Mouse (Mus musculus): ENCODE data around the gene Chst5. TPM values are rescaled to one million over a fixed set of nuclear protein-coding genes. Genes with fewer than 3 reads are reported as not detected.

Gene Chst5
- total and polyA plus RNA-seq, 2 experiments from 2014 or later: 2.9 to 3.4 TPM

DNA sequence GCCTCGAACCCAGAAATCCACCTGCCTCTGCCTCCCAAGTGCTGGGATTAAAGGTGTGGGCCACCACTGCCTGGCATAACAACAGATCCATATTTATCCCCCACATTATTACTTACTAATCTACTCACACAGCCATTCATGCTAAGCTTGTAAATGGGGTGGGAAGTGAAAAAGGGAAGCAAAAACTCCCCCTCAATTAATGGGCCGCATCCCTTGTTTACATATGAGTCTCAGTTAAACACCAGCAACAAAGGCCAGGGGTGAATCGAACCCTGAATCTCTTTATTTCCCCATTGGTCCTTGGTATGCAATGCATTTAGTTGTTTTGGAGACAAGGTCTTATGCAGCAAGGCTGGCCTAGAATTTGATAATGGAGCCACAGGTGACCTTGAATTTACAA, 40.6 kb upstream of the Chst5 start:
- no peak for ATAC-seq (ENCODE audit: low FRiP score)
- H3K36me3 ChIP-seq (ENCODE audit: insufficient read depth, low read length): peaks cover 42% of the 10 kb centered on the region
- H3K9me3 ChIP-seq (ENCODE audit: low read length): no peaks in the 10 kb centered on the region
- DNase-seq (ENCODE audit: low spot score): no peak
- 92% methylated on average over 3 of the region's 3 CpGs for WGBS
- no peak overlapping the region for H3K4me2 ChIP-seq (ENCODE audit: low read depth, low read length, poor library complexity, severe bottlenecking)
- no peaks in the 10 kb centered on the region for H3K4me1 ChIP-seq (ENCODE audit: insufficient read depth, low read length)
- no peak for TF ChIP-seq CTCF (IDR thresholded peaks at IDR 0.05)
- no peaks in the 10 kb centered on the region for H3K27me3 ChIP-seq (ENCODE audit: insufficient read depth, low read length)
- H3K4me3 ChIP-seq (ENCODE audit: low read depth, low read length): no peak overlapping the region
- H3K9ac ChIP-seq (replicated peaks; ENCODE audit: low read length, poor library complexity, severe bottlenecking): no peak overlapping the region
- H3K27ac ChIP-seq (ENCODE audit: low read depth, low read length): no peak overlapping the region

DNA sequence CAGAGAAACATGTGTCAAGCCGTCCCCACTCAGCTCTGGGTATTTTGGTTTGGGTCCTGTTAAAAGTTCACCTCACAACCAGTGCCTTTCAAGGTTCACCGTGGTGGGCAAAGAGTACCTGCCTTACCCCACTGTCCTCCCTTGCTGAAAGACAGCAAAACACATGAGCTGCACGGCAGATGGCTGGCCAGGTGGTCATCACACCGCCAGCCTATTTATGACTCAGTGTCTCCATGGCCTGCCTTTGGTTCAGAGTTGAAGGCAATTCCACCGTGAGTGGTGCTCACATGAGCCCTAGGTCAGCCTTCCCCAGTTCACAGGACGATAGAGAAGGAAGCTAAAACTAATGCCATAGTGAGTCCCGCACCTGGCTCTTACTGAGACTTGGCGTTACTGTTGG, 37.7 kb upstream of the Chst5 start:
- DNase-seq (ENCODE audit: low spot score): no peak
- Histone ChIP-seq H3K4me1 (ENCODE audit: insufficient read depth, low read length) (no peaks in the 10 kb centered on the region), H3K9me3 (ENCODE audit: low read length) (no peaks in the 10 kb centered on the region), H3K9ac (replicated peaks; ENCODE audit: low read length, poor library complexity, severe bottlenecking) (no peak overlapping the region), H3K27me3 (ENCODE audit: insufficient read depth, low read length) (no peaks in the 10 kb centered on the region), H3K4me2 (ENCODE audit: low read depth, low read length, poor library complexity, severe bottlenecking) (no peak overlapping the region), H3K27ac (ENCODE audit: low read depth, low read length) (no peak overlapping the region), H3K4me3 (ENCODE audit: low read depth, low read length) (no peak overlapping the region), H3K36me3 (ENCODE audit: insufficient read depth, low read length) (peaks cover 41% of the 10 kb centered on the region)
- no peak for TF ChIP-seq CTCF (IDR thresholded peaks at IDR 0.05)
- 94% methylated on average over 8 of the region's 8 CpGs for WGBS
- ATAC-seq (ENCODE audit: low FRiP score): no peak

DNA sequence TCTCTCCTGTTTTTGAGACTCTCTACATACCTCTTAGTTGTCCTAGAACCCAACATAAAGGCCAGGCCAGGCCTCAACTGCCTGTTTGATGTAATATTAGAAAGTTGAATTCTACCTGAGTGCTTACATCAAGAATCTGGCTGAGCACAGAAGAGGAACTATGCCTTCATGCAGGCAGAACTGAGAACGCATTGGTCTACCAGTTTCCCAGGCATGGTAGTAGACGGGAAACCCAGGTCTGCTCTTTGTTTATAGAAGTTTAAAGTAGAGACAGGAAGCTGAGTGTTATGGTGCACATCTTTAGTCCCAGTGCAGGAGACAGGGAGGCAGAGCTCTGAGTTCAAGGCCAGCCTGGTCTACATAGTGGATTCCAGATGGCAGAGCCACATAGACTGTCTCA, 36.9 kb upstream of the Chst5 start:
- Histone ChIP-seq H3K9ac (replicated peaks; ENCODE audit: low read length, poor library complexity, severe bottlenecking) (no peak overlapping the region), H3K36me3 (ENCODE audit: insufficient read depth, low read length) (peaks cover 40% of the 10 kb centered on the region), H3K9me3 (ENCODE audit: low read length) (no peaks in the 10 kb centered on the region), H3K27ac (ENCODE audit: low read depth, low read length) (no peak overlapping the region), H3K4me2 (ENCODE audit: low read depth, low read length, poor library complexity, severe bottlenecking) (no peak overlapping the region), H3K27me3 (ENCODE audit: insufficient read depth, low read length) (no peaks in the 10 kb centered on the region), H3K4me3 (ENCODE audit: low read depth, low read length) (no peak overlapping the region), H3K4me1 (ENCODE audit: insufficient read depth, low read length) (no peaks in the 10 kb centered on the region)
- WGBS: 90% methylated on average over 2 of the region's 2 CpGs
- DNase-seq (ENCODE audit: low spot score): no peak
- TF ChIP-seq CTCF (IDR thresholded peaks at IDR 0.05): no peak
- ATAC-seq (ENCODE audit: low FRiP score): no peak

DNA sequence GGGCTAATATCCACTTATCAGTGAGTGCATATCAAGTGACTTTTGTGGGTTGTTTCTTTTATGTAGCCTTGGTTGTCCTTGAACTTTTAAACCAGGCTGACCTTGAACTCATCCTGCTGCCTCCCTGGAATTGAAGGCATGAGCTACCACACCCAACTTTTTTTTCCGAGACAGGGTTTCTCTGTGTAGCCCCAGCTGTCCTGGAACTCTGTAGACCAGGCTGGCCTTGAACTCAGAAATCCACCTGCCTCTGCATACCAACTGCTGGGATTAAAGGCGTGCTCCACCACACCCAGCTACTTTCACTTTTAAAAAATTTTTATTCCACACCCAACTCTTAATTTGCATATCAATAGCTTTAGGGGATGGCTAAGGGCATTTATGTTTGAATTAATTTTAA, 33.3 kb upstream of the Chst5 start:
- Histone ChIP-seq H3K4me1 (ENCODE audit: insufficient read depth, low read length) (peaks cover 7% of the 10 kb centered on the region), H3K36me3 (ENCODE audit: insufficient read depth, low read length) (peaks cover 31% of the 10 kb centered on the region)

DNA sequence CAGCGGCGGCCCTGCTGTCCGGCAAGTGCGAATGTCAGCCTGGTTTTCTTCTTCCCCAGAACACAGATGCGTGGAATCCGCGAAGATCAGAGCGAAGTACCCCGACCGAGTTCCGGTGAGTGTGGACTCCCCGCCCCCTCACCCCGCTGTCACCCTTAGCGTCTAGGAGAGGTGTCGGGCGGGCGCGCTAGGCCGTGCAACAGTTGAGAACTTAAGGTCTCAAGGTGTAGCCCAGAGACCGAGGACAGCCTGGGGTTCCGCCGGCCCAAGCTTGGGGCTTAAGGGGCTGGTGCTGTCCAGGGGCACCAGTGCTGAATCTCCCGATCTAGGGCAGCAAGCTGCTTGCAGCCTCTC, 30.8 kb upstream of the Chst5 start:
- ATAC-seq (ENCODE audit: low FRiP score) (peak; percentile 24; the same call in 1 of the 2 replicates), DNase-seq (ENCODE audit: low spot score) (peak; percentile 9)
- Histone ChIP-seq H3K36me3 (ENCODE audit: insufficient read depth, low read length) (peaks cover 20% of the 10 kb centered on the region), H3K27me3 (ENCODE audit: insufficient read depth, low read length) (no peaks in the 10 kb centered on the region), H3K4me3 (ENCODE audit: low read depth, low read length) (peak overlapping the region; percentile 91), H3K4me2 (ENCODE audit: low read depth, low read length, poor library complexity, severe bottlenecking) (peak overlapping the region; percentile 97), H3K27ac (ENCODE audit: low read depth, low read length) (0 out of 2 replicates have a peak overlapping the region, but pooled peaks have one; percentile 70), H3K9me3 (ENCODE audit: low read length) (no peaks in the 10 kb centered on the region), H3K9ac (replicated peaks; ENCODE audit: low read length, poor library complexity, severe bottlenecking) (peak overlapping the region; percentile 94), H3K4me1 (ENCODE audit: insufficient read depth, low read length) (peaks cover 7% of the 10 kb centered on the region)
- 0% methylated on average over 23 of the region's 23 CpGs for WGBS
- no peak for TF ChIP-seq CTCF (IDR thresholded peaks at IDR 0.05)

More for the DNA sequence above, 33.3 kb upstream of the Chst5 start:
- H3K4me3 ChIP-seq (ENCODE audit: low read depth, low read length): no peak overlapping the region
- no peaks in the 10 kb centered on the region for H3K27me3 ChIP-seq (ENCODE audit: insufficient read depth, low read length)
- no peak overlapping the region for H3K4me2 ChIP-seq (ENCODE audit: low read depth, low read length, poor library complexity, severe bottlenecking)
- DNase-seq (ENCODE audit: low spot score): no peak
- no peak overlapping the region for H3K9ac ChIP-seq (replicated peaks; ENCODE audit: low read length, poor library complexity, severe bottlenecking)
- no peak for TF ChIP-seq CTCF (IDR thresholded peaks at IDR 0.05)
- 89% methylated on average over 2 of the region's 2 CpGs for WGBS
- no peaks in the 10 kb centered on the region for H3K9me3 ChIP-seq (ENCODE audit: low read length)
- no peak overlapping the region for H3K27ac ChIP-seq (ENCODE audit: low read depth, low read length)
- no peak for ATAC-seq (ENCODE audit: low FRiP score)

DNA sequence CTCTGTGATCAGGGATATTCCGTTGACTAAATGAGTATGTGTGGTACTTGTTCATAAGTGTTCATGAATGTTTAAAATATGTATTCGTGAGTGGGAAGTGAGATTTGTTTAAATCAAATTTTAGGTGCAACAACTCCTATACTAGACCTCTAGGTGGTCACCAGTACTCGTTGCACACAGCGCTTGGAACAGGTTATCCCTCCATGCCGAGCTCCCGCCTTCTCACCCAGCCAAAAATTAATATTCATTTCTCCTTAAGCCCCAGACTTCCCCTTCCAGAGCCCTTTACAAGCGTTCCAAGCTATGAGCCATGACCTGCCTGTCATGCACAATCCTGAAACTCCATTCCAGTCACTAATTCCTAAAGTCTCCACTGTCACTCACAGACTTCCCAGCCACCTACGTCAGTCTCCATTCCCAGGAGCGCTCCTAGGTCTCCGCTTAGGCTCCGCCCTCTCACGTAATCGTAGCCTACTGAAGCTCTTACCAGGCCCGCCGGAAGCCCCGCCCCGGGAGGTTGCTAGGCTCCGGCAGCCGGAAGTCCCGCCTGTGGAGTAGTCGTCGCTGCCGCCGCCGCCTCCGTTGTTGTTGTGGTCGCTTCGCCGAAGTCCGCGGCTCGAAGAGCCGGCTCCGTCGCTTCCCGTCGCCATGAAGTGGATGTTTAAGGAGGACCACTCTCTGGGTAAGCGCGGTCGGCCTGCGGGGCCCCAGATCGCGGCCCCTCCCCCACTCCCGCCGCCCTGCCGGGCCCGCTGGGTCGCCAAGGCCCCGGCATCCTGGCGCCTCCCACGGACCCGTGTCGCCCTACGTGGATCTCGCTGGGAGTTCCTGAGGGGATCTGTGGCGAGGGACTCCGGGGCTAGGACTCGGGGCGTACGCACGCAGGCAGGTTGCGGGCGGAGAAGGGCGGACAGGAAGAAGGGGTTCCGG, 30.2 kb upstream of the Chst5 start, which contains the start of gene Gabarapl2:
Gene Gabarapl2 (plus strand): TSS at position 533 of the 930 bp plus-strand sequence.
- peak within 1 kb of the TSS; percentile 91 for H3K4me3 ChIP-seq (ENCODE audit: low read depth, low read length)
- DNase-seq (ENCODE audit: low spot score) (peak; percentile 99), ATAC-seq (ENCODE audit: low FRiP score) (peak; percentile 97)
- H3K36me3 ChIP-seq (ENCODE audit: insufficient read depth, low read length): peaks cover 14% of the 10 kb centered on the region
- TF ChIP-seq CTCF (IDR thresholded peaks at IDR 0.05): peak; percentile 34; the same call in 1 of the 2 replicates
- H3K9me3 ChIP-seq (ENCODE audit: low read length): no peaks in the 10 kb centered on the region
- H3K9ac ChIP-seq (replicated peaks; ENCODE audit: low read length, poor library complexity, severe bottlenecking): peak within 1 kb of the TSS; percentile 94
- peaks cover 7% of the 10 kb centered on the region for H3K4me1 ChIP-seq (ENCODE audit: insufficient read depth, low read length)
- H3K27ac ChIP-seq (ENCODE audit: low read depth, low read length): peak within 1 kb of the TSS; percentile 70
- H3K27me3 ChIP-seq (ENCODE audit: insufficient read depth, low read length): no peaks in the 10 kb centered on the region
- peak within 1 kb of the TSS; percentile 97 for H3K4me2 ChIP-seq (ENCODE audit: low read depth, low read length, poor library complexity, severe bottlenecking)
- WGBS: under 1% methylated on average over 65 of the region's 65 CpGs

Measured in midbrain, postnatal 0 days (tissue).